Mouse (Mus musculus): ENCODE measurements at regions not wholly inside any gene's neighbourhood (a gene's known extent, or its start where the extent isn't known, plus 50 kb on each side); places are given as distances from the start of the nearest gene placed in this dataset.

DNA sequence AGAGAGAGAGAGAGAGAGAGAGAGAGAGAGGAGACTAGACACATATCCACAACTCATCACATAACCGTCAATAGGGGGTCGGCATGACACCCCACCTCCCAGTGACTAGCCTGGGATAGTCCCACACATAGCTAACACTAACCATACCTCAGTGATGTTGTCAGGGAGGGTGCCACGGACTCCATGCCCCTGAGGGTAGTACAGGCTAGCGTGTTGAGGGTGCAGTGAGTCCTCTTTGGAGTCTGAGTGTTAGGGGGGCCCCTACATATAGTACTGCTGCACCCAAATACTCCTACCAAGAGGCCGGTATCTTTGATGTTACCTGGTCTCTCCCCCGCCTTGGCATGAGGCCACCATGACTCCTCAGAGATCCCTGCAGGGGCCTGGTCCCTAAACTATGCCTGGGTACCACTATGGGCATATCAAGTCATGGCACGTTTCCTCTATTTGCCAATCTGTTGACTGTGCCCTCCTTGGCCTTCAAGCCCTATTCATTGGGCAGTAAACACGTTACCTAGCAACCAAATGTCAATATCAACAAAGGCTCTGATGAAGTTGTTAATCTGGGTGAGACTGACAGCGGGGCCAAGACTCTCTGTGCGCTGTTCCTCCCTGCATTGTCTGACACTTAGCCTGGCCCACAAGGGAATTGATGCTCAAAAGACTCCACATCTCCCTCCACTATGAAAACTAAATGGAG, 156.7 kb downstream of the Inhbb start:
- no peak for ATAC-seq (ENCODE audit: poor library complexity, severe bottlenecking)

DNA sequence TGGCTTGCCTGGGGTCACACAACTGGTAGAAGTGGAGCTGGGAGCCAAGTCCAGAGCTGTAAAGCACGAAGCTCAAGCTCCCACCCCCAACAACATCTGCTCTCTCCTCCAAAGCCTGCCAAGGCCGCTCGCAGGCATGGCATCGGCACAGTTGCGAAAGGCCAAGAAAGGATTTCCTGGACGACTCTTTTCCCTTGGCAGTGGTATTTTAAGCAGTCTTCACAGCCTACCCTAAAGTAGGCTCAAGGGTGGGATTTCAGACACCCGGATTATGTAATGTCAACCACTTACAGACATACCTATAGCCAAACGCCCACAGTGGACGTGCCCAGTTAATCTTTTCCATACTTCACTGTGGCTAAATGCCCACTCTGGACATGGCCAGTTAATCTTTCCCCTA, 162.6 kb downstream of the Inhbb start:
- ATAC-seq (ENCODE audit: poor library complexity, severe bottlenecking), result no peak

DNA sequence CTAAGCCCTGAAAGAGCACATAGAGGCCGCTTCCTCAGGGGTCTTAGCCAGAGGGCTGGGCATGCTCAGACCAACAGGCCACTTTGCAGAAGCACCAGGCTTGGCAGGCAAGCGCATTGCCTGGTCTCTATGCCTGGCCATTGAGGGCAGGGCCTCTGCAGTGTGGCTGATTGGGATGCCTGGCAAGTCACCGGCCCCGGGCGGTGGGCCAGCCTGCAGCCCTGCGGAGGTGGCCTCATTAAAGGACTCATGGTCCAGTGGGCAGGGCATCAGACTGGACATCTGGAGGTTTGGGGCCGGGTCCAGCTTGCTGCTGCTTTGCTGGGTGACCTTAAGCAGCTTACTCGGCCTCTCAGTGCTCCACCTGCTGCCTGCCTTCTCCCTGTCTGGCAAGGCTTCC, 165.3 kb downstream of the Inhbb start:
- ATAC-seq (ENCODE audit: poor library complexity, severe bottlenecking), result no peak

DNA sequence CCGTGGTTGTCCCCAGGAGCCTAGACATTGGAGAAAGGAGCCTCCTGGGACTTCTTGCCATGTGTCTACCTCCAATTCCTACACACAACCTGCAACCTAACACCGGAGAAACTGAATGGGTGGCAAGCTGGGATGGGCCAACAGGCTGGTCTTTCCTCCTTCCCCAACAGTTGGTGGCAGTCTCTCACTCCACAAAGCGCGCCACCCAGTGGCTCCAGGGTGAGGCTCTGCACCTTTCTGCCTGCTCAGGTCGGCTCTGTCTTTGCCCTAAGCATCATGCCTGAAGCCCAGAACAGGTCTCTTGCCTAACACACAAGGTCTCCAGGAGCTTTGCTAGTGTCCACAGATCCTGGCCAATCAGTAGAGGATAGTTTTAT, 166.0 kb downstream of the Inhbb start:
- no peak for ATAC-seq (ENCODE audit: poor library complexity, severe bottlenecking)

DNA sequence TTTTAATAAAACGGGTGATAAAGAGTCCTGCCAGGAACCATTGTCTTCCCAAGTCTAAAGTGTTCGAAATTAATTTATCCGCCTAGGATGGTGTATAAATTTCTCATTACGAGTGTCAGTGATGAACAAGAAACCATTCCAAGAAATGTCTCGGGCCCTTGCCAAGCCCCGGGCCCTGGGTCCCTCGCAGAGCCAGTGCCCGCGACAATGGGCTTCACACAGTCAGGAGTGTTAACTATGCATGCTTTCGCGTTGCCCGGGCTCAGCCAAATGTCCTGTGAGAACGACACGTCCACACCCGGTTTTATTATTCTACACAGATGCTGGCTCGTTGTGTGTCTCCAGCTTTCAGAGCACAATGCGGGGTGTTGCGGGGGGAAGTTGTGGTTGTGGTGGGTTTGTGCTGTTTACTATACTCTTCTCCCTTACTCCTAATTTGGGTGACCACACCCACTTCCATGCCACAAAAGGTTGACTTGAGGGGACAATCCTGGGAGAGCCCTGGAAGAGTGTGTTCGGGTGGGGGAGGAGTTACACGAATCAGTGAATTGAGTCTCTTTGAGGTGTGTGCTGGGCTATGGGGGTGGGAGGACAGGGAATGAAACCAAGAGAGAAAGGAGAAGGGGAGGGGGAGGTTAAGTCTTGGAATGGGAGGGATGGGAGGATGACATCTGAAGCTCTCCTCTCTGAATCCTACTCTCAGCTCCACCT, 166.5 kb downstream of the Inhbb start:
- no peak for ATAC-seq (ENCODE audit: poor library complexity, severe bottlenecking)

DNA sequence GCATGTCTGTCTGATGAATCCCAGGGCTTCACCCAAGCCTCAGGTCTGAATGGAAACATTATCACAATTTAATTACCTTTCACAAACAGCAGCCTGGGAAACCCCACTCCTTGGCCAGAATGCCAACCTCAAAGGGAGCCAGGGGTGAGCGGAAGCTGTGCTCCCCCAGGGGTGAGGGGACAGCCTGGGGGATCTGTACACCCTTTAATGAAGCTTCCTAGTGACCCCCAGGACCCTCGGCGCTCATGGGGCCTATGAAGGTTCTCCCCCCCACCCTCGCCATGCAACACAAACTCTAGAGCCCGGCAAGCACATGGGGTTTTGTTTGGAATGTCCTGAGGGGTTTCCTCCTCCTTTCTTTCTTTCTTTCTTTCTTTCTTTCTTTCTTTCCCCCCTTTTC, 167.1 kb downstream of the Inhbb start:
- ATAC-seq (ENCODE audit: poor library complexity, severe bottlenecking), result no peak

DNA sequence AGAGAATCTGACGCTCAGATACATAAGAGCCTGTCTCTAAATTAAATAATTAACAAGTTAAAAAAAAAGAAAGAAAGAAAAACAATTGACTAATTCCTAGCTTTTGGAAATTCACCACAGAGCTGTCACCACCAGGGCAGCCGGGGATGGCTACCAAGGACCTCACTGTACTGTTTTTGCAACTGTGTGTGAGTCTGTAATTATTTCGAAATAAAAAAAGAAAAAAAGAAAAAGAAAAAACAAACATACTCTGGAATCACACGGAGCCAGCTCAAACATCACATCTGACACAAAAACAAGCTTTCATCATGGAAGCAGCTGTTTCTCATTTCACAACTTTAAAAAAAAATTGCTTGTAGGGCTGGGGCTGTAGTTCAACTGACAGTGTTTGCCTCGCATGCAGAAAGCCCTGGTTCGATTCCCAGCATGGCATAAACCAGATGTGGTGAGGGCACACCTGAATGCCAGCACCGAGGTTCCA, 168.6 kb downstream of the Inhbb start:
- ATAC-seq (ENCODE audit: poor library complexity, severe bottlenecking), result no peak

DNA sequence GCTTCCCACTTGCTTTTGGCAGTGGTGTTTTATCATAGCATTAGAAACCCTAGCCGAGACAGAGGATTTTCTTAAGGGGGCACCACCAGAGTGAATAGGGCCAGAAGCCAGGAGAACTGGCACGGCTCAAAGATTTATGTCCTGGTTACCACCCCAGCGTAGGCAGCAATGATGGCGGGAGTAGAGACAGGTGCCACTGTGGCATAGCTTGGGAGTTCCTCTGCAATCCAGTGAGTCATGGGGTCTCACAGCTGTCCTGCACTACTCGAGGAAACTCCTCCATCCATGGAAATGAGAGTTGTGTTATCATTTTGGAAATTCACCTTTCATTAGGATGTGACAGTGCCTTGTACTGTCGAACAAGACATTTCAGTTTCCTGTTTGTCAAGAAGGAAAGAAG, 169.6 kb downstream of the Inhbb start:
- no peak for ATAC-seq (ENCODE audit: poor library complexity, severe bottlenecking)

DNA sequence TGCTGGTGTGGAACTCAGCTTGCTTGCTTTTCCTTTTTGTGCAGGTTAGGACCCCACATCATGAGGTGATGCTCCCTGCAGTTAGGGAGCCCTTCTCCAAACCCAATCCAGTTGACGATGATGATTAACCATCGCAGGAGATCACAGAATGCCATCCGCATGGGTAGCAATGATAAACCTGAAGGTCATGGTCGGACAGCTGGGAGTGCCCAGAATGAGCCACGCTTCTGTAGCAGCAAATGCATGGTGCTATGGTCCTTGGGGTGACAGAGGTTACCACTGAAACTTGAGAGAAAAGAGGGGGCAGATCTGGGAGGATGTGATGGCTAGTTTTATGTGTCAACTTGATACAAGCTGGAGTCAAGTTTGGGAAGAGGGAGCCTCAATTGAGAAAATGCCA, 170.3 kb downstream of the Inhbb start:
- no peak for ATAC-seq (ENCODE audit: poor library complexity, severe bottlenecking)

DNA sequence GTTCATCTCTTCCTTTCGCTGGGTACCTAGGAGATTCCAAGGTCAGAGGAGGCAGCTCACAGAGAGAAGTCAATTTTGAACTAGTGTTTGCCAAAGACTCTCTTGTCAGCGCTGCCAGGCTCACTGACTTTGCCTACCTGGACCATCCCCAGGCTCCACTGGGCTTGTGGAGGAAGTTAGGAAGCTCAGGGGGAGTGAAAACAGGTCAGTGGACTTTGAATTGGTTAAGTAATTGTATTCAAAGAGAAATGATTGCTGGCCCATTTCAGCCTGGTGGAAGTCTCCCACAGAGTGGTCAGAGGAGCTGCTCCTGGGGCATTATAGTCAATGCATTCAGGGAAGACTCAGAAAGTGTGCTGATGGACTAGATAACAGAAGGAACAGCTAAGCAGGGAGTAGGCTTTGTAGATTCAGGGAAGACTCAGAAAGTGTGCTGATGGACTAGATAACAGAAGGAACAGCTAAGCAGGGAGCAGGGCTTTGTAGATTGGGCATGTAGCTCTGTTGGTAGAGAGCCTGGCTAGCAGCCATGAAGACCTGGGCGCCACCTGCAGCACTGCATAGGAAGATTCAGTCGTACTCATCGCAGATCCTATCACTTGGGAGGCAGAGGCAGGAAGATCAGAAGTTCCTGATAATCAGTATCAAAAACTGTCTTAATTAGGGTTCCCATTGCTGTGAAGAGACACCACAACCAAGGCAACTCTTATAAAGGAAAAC, 173.1 kb downstream of the Inhbb start:
- ATAC-seq (ENCODE audit: poor library complexity, severe bottlenecking), result no peak

DNA sequence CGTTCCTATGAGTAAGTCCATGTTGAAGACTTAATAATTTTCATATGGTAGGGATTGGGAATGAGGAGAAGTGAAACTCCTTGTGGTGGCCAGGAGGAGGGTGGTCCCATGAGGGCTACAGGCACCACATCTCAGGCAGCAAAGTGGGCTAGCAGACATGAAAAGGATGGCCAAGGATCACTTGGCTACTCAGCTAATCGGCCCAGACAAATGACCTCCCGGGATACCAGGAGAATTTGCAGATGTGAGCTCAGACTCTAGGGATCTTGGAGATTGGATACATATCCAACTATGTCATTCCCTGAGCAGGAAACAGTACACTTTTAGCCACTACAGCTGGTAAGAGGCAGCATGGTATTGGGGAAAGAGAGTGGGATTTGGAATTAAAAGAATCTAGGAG, 174.9 kb downstream of the Inhbb start:
- no peak for ATAC-seq (ENCODE audit: poor library complexity, severe bottlenecking)

DNA sequence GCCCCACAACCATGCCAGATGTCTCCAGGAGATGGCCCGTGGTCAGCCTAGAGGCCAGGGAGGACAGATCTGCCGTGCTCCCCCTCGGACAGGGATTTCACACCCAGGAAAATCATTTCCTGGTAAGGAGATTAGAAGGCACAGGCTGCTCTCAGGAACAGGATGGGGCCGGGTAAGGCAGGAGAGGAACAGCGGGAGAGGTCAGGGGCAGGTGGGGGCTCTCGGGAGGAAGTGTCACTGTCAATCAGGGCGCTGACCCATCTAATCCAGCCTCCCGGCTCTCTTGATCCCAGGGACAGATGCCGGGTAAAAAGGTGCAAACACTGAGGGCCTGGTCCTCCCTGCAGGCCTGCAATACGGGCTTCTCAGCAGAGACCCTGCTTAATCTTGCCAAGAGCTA, 183.6 kb downstream of the Inhbb start:
- no peak for ATAC-seq (ENCODE audit: poor library complexity, severe bottlenecking)

DNA sequence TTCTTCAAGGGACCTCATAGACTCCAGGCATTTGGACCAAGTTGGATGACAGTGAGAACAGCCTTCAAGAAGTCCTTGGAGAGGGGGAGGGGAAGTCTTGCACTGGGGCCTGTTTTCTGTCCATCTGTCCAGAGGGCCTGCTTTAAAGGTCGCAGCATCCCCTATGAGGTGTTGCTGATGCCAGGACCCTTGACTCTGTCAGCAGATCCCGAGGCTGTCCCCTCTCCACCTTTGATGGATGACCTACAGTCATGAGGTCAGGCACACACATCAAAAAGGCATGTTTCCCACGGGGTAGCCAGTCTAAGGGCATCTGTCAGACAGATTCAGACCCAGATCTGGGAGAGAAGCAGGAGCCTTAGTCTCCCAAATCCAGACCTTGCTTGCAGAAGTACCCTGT, 183.4 kb upstream of the Gli2 start:
- no peak for ATAC-seq (ENCODE audit: poor library complexity, severe bottlenecking)

DNA sequence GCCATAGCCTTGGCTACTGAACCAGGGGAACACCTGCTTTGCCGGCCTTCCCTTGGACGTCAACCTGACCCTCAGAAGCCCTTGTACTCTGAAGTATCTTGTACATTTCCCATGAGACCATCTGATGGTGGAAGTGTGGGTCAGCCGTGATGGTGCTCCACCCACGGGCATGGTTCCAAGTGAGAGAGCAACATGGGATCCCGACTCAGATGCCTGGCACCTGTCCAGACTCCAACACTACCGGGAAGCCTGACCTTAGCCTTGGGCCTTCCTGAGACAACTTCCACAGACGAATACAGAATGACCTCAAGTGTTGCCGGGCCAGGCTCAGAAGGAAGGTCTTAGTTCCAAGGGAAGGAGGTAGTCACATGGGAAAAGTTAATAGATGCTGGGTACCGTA, 181.0 kb upstream of the Gli2 start:
- no peak for ATAC-seq (ENCODE audit: poor library complexity, severe bottlenecking)

DNA sequence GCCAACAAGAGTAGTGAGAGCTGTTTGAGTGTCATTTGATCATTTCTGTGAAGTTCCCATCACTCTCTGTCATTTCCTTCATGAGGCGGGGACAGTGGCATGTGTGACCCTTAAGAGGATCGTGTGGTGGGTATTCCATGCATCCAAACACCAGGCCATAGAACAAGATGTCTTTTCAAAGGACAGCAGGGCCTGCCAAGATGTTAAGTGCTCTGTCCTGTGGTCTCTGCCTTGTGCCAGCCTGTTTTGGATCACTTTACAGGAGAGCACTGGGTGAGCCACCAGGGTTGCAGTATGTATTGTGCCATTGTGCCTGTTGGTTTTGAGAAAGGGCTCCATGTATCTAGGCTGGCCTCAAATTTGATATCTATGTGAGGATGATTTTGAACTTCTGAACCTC, 173.6 kb upstream of the Gli2 start:
- ATAC-seq (ENCODE audit: poor library complexity, severe bottlenecking), result no peak

DNA sequence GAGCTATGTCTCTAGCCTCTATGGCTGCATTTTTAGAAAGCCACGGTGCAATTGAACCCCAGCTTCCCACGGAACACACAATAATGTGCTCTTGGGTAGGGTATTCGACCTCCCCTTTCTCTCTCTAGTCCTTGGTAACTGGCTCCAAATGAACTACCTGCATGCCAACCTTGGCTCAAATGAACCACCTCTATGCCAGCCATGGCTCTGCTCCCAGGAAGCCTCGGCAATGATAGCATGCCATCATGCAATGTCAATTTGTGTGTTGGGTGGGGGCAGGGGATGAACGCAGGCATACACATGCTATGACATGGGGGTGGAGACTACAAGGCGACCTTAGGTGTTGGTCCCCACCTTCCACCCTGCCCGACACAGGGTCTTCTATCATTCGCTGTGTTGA, 170.5 kb upstream of the Gli2 start:
- no peak for ATAC-seq (ENCODE audit: poor library complexity, severe bottlenecking)

DNA sequence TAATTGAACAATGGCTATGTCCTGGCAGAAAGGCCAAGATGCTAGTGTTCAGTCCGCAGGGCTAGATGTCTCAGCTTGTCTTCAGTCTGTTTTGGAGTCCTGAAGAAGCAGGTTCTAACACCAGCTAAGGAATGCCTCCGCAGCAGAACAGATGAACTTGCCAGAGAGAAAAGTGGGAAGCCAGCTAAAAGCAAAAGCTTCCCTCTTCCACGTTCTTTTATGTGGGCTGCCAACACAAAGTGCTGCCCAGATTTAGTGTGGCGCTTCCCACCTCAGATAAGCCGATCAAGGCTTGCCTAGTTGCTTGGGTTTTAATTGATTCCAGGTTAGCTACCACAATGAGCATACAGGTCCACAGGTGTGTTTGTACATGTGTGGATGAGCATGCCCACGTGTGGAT, 168.5 kb upstream of the Gli2 start:
- ATAC-seq (ENCODE audit: poor library complexity, severe bottlenecking), result no peak

DNA sequence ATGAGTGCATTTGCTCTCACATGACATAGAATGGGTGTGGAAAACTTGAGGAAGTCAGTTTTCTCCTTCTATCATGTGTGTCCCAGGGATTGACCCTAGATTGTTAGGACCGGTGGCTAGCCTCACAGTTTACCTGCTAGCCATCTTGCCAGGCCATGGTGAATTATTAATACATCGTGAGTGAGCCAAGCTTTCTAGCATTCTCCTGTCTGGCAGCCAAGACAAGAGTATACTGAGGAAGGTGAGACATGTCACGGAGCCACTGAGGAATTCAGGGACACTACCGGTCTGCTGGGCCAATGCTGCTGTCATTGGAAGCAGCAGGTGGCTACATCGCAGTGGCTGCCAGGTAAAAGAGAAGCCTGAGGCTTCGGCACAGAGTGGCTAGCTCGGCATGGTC, 167.6 kb upstream of the Gli2 start:
- no peak for ATAC-seq (ENCODE audit: poor library complexity, severe bottlenecking)

DNA sequence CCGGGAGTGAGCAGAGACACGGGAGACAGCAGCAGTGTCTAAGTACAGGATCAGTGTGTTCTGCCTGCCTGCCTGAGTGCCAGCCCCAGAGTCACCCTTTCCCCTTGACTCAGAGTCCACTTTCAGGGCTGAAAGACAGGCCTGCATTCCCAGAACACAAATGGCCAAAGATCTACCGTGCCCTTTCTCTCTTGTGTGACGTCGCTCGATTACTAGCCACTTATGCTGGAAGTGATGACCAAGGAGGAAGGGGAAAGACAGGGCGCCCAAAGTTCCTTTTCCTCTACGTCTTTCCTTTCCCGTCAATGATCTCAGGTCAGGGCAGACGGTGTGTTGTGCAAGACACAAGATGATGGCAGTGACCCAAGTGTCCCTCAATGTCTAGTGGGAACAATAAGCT, 166.4 kb upstream of the Gli2 start:
- no peak for ATAC-seq (ENCODE audit: poor library complexity, severe bottlenecking)

DNA sequence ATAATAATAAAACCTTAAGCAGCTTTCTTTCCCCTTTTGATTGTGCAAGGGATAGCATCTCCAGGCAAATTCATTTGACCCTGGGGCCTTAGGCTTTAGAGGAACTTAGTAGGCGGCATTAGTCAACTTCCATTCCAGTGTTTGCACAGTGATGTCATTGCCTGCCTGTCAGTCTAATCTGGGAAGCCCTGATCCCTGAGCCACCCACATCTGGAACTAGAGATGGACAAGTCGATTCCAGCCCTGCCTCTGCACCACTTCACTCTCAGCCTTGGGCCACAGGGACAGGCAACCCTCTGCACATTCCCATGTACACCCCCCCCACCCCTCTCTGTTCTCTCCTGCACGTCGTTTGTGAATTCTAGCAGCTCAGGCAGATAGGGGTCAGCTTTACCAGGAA, 164.0 kb upstream of the Gli2 start:
- no peak for ATAC-seq (ENCODE audit: poor library complexity, severe bottlenecking)

DNA sequence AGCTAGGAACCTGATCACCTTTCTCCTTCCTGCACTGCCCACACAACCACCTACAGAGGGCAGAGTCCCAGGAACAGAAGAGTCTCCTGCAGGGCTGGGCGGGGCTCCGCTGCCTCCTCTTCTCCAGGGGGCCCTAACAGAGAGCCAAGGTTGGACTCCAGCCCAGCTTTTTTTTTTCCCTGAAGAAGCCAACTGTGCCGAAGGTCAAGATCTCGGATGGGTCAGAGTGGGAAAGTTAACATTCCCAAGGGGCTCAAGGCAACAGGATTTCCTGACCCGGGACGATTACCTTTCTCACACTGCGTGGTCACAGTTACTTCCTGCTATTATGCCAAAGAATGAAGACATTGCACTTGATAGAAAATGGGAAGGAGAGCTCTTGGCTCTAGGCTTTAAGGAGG, 156.2 kb upstream of the Gli2 start:
- ATAC-seq (ENCODE audit: poor library complexity, severe bottlenecking), result no peak

DNA sequence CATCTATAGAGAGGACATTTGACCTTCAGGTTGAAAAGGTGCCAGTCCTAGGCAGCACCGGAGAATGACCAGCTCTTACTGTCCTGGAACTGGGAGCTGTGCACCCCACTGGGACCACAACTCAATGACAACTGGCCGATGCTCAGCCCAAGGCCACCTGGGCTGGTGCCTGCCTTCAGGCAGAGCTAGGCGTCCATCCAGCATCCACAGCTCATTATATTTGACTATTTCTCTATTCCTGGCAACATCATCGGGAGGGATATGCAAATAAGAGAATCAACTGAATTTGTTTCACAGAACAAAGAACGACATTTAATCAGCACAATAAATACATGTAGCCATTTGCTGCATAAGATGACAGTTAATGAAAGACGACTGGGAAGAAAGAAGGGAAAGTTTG, 149.0 kb upstream of the Gli2 start:
- ATAC-seq (ENCODE audit: poor library complexity, severe bottlenecking), result no peak

All from megakaryocyte, adult 5-6 weeks (primary cell).